Mouse (Mus musculus) stomach, embryonic 14.5 days (tissue): ENCODE data around the gene Smarca4. TPM values are rescaled to one million over a fixed set of nuclear protein-coding genes. Genes with fewer than 3 reads are reported as not detected.
A peak's percentile ranks its signal among the peaks of the same experiment; 100 is the strongest.

ENCODE experiments used
- ATAC-seq: fragments of 200-750 bp; cut with Nextera tagmentation; 2 replicates; pipeline ENCODE4 v1.8.0; 2017; ENCODE audit warnings: low read depth, moderate TSS enrichment; ENCODE audit not compliant: insufficient number of reproducible peaks, insufficient read depth, low FRiP score
- H3K27ac ChIP-seq: fragments of 300-500 bp; sonication (generic); 2 replicates; pipeline ENCODE4 v1.5.1; 2014; ENCODE audit warnings: mild to moderate bottlenecking, low read length, moderate library complexity, mixed read lengths
- H3K27me3 ChIP-seq: fragments of 300-500 bp; sonication (generic); 2 replicates; pipeline ENCODE4 v1.6.1; 2014; ENCODE audit warnings: low read length, control low read depth, mixed read lengths; ENCODE audit not compliant: control insufficient read depth, insufficient read depth
- H3K36me3 ChIP-seq: fragments of 300-500 bp; sonication (generic); 2 replicates; pipeline ENCODE4 v1.6.1; 2014; ENCODE audit warnings: mild to moderate bottlenecking, control low read depth, low read length, moderate library complexity, mixed read lengths; ENCODE audit not compliant: control insufficient read depth, insufficient read depth
- H3K4me1 ChIP-seq: fragments of 300-500 bp; sonication (generic); 2 replicates; pipeline ENCODE4 v1.6.1; 2014; ENCODE audit warnings: low read length, control low read depth, mixed read lengths; ENCODE audit not compliant: control insufficient read depth, insufficient read depth
- H3K4me2 ChIP-seq: fragments of 300-500 bp; sonication (generic); replicated peaks from 2 replicates; pipeline ENCODE4 v1.6.1; 2014; ENCODE audit warnings: low read depth, low read length, control low read depth
- H3K4me3 ChIP-seq: fragments of 300-500 bp; sonication (generic); 2 replicates; pipeline ENCODE4 v1.5.1; 2014; ENCODE audit warnings: low read depth, low read length, control low read depth
- H3K9ac ChIP-seq: fragments of 300-500 bp; sonication (generic); replicated peaks from 2 replicates; pipeline ENCODE4 v1.6.1; 2014; ENCODE audit warnings: low read depth, mild to moderate bottlenecking, control low read depth, low read length, moderate library complexity, mixed read lengths
- H3K9me3 ChIP-seq: fragments of 300-500 bp; sonication (generic); 2 replicates; pipeline ENCODE4 v1.6.1; 2016; ENCODE audit warnings: low read depth, low read length, control low read depth; ENCODE audit not compliant: control insufficient read depth
- WGBS: fragments of 180-500 bp; shearing (Covaris S2); extraction: QIAGEN DNeasy Blood & Tissue Kit; methylation state at CpG from one replicate; pipeline ENCODE4 v1.1.7; 2014; 5-methylcytosine and 5-hydroxymethylcytosine counted together
- polyA plus RNA-seq: library from polyadenylated mRNA; unstranded; fragments of >200 nt; fragmentation: Nextera tagmentation; extraction: Ambion mirVana; gene quantifications from 2 replicates; pipeline ENCODE4 v1.2.1, GENCODE M21; 2014

Smarca4 gene
- polyA plus RNA-seq, 1 experiment from 2014 or later, result 95.0 TPM

DNA sequence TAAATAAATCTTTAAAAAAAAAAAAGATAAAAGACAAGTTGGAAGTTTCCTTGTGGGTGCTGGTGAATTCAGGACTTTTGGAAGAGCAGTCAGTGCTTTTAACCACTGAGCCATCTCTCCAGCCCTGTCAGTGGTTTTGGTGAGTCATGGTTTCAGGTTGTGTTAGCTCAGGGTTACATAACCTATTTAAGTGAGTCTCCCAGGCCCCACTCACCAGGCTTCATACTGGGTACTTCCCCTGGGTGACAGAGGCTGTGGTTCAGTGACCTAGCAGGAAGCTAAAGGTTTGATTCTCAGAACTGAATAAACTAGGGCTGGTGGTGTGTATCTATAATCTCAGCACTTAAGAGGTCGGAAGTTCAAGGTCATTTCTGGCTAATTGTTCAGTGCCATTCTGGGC is 6.1 kb upstream of the Smarca4 start:
- Histone ChIP-seq H3K4me1 (no peaks in the 10 kb centered on the region), H3K9ac (no peak overlapping the region), H3K27ac (no peak overlapping the region), H3K27me3 (no peaks in the 10 kb centered on the region), H3K36me3 (no peaks in the 10 kb centered on the region), H3K4me3 (no peak overlapping the region), H3K4me2 (no peak overlapping the region), H3K9me3 (no peaks in the 10 kb centered on the region)
- ATAC-seq, result no peak
- 84% methylated on average over 1 of the region's 1 CpGs for WGBS

DNA sequence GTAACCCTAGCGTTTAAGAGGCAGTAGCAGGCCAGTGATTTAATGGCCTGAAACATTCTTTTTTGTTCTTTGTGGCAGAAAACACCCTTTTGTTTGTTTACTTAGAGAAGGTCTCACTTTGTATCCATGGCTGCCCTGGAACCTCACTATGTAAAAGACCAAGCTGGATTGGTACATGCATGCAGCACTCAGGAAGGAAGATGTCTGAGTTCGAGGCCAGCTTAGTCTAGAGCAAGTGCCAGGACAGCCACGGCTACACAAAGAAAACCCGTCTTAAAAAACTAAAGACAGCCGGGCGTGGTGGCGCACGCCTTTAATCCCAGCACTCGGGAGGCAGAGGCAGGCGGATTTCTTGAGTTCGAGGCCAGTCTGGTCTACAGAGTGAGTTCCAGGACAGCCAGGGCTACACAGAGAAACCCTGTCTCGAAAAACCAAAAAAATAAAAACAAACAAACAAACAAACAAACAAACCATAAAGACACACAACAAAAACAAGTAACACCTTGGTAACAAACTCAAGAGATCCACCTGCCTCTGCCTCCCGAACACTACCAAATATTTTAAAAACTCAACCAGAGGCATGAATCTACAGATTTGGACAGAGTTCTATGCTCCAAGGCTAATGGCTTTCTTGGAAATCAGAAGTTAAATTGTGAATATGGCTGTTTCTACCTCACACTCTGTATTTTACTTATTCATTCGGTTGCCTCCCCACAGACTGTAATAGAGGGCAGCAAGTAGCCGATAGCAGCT is 929 bp upstream of the Smarca4 start:
- WGBS, result 74% methylated on average over 15 of the region's 15 CpGs
- ATAC-seq, result no peak
- H3K4me2 ChIP-seq, result peak overlapping the region; percentile 55
- no peaks in the 10 kb centered on the region for H3K9me3 ChIP-seq
- H3K36me3 ChIP-seq, result no peaks in the 10 kb centered on the region
- H3K27me3 ChIP-seq, result no peaks in the 10 kb centered on the region
- H3K4me3 ChIP-seq, result peak overlapping the region; percentile 65
- peak overlapping the region; percentile 52 for H3K9ac ChIP-seq
- H3K4me1 ChIP-seq, result 0 out of 2 replicates have a peak, but pooled peaks cover 3% of the 10 kb centered on the region
- peak overlapping the region; percentile 99 for H3K27ac ChIP-seq

DNA sequence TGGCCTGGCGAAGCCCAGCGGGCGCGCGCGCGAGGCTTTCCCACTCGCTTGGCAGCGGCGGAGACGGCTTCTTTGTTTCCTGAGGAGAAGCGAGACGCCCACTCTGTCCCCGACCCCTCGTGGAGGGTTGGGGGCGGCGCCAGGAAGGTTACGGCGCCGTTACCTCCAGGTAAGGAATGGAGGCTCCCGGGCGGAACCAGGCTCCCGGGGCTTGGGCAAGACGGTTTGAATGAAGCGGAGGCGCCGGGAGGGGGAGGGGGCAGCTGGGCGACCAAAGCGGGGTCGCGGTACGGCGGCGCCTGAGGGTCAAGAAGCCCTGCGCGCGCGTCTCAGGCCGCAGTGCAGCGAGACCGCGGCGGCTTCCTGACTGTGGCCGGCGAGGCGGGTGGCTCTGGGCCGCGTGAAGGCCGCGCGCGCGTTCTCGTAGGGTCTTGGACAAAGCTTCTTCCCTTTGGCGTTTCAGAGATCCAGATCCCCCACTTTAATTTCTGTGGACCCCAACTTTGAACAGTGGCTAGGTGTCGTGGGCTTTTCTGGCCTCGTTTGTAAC is 338 bp downstream of the Smarca4 start:
- H3K9ac ChIP-seq, result peak overlapping the region; percentile 45
- no peaks in the 10 kb centered on the region for H3K27me3 ChIP-seq
- H3K27ac ChIP-seq, result peak overlapping the region; percentile 95
- H3K4me3 ChIP-seq, result peak overlapping the region; percentile 65
- ATAC-seq, result peak; percentile 59; the same call in 1 of the 2 replicates
- WGBS, result under 1% methylated on average over 55 of the region's 57 CpGs
- H3K36me3 ChIP-seq, result no peaks in the 10 kb centered on the region
- no peaks in the 10 kb centered on the region for H3K9me3 ChIP-seq
- H3K4me2 ChIP-seq, result peak overlapping the region; percentile 50; the same call in 1 of the 2 replicates
- H3K4me1 ChIP-seq, result peaks cover 6% of the 10 kb centered on the region; the same call in 1 of the 2 replicates

DNA sequence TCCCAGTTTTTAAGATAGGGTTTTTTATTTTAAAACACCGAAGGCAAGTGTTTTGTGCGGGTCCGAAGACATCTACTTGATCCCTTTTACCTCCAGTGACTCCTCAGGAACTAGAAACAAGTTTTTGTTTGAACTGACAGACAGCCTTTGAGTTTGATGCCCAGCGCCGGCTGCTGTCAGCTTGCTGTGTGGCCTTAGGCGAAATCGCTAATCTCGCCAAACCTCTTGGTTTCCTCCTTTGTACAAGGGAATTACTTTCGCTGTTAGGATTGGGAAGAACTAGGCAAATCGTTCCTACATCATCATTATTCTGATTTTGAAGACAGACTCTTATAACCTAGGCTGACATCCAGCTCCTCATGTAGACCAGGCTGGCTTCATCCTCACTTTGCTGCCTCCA is 1.1 kb downstream of the Smarca4 start:
- no peaks in the 10 kb centered on the region for H3K27me3 ChIP-seq
- peak overlapping the region; percentile 95; the same call in 1 of the 2 replicates for H3K27ac ChIP-seq
- H3K9ac ChIP-seq, result peak overlapping the region; percentile 45
- no peaks in the 10 kb centered on the region for H3K9me3 ChIP-seq
- no peaks in the 10 kb centered on the region for H3K36me3 ChIP-seq
- peak overlapping the region; percentile 65 for H3K4me3 ChIP-seq
- H3K4me1 ChIP-seq, result peaks cover 6% of the 10 kb centered on the region; the same call in 1 of the 2 replicates
- no peak for ATAC-seq
- WGBS, result 6% methylated on average over 10 of the region's 10 CpGs
- H3K4me2 ChIP-seq, result peak overlapping the region; percentile 50

DNA sequence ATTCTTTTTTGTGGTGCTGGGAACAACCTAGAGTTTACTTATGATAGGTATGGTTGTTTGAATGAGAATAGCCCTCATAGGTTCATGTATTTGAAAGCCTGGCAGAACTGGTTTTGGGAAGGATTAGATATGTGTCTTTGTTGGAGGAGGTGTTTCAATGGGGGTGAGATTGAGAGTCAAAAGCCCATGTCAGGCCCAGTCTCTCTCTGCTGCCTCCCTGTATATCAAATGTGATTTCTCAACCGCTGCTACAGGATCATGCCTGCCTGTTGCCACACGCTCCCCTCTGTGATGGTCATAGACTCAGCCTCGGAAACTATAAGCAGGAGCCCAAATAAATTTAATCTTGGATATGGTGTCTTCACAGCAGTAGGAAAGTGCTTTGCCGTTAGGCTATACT is 4.3 kb downstream of the Smarca4 start:
- WGBS, result 76% methylated on average over 4 of the region's 4 CpGs
- Histone ChIP-seq H3K36me3 (no peaks in the 10 kb centered on the region), H3K4me1 (peaks cover 6% of the 10 kb centered on the region; the same call in 1 of the 2 replicates), H3K9me3 (no peaks in the 10 kb centered on the region), H3K27ac (no peak overlapping the region), H3K4me2 (no peak overlapping the region), H3K4me3 (no peak overlapping the region), H3K27me3 (no peaks in the 10 kb centered on the region), H3K9ac (no peak overlapping the region)
- no peak for ATAC-seq

DNA sequence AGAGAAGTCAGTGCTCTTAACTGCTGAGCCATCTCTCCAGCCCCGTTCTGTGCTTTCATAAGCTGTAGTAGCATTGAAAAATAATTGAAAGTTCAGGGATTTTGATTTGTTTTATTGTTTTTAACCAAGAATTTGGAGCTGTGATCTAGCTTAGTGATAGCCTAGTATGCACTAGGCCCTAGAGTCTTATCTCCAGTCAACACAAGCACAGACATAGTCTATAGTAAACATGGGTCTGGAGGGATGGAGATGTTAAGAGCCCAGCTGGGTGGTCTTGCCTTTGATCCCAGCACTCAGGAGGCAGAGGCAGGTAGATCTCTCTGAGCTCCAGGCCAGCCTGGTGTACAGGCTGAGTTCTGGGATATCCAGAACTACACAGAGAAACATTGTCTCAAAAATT is 6.7 kb downstream of the Smarca4 start:
- no peak overlapping the region for H3K4me2 ChIP-seq
- H3K4me3 ChIP-seq, result no peak overlapping the region
- no peak for ATAC-seq
- 97% methylated on average over 1 of the region's 1 CpGs for WGBS
- no peak overlapping the region for H3K27ac ChIP-seq
- H3K36me3 ChIP-seq, result no peaks in the 10 kb centered on the region
- H3K9ac ChIP-seq, result no peak overlapping the region
- H3K4me1 ChIP-seq, result peaks cover 3% of the 10 kb centered on the region; the same call in 1 of the 2 replicates
- H3K27me3 ChIP-seq, result no peaks in the 10 kb centered on the region
- no peaks in the 10 kb centered on the region for H3K9me3 ChIP-seq

DNA sequence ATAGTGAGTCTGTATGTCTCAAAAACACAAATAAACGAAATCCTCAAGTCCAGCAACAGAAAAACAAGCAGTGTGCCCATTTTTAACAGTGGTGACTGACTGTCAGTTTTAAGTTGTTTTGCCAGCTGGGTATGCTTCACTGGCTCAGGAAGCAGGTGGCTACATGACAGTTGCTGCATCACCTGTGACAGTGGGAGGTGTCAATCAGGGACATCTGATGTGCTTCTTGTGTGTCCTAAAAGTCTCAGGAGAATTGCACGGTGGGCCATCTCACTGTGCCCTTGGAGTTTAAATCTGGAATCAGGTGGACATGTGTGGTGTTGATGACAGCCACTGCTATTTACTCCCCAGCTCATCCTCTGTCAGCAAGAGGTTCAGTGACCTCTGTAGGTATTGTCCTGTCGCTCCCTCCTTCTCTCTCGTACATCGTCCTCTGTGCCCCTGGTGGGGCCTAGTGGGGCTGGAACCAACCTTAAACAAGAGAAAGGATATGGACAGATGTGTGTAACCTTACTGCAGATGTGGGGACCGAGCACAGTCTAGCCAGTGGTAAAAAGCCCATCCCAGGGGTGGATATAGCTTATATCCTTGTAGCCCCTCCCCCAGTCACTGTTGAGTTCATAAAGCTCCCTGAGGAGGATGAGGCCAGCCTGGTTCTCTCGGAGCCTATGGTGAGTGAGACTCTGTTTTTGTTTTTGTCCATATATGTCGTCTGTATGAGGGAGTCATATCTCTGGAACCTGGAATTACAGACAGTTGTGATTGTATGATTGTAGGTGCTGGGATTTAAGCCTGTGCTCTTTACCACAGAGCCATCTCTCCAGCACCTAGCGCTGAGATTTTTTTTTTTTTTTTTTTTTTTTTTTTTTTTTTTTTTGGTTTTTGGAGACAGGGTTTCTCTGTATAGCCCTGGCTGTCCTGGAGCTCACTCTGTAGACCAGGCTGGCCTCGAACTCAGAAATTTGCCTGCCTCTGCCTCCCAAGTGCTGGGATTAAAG is 9.7 kb downstream of the Smarca4 start:
- Histone ChIP-seq H3K9me3 (no peaks in the 10 kb centered on the region), H3K36me3 (no peaks in the 10 kb centered on the region), H3K27me3 (no peaks in the 10 kb centered on the region), H3K4me2 (no peak overlapping the region), H3K9ac (no peak overlapping the region), H3K27ac (no peak overlapping the region), H3K4me1 (peaks cover under 1% of the 10 kb centered on the region; the same call in 1 of the 2 replicates), H3K4me3 (no peak overlapping the region)
- ATAC-seq, result no peak
- WGBS, result 88% methylated on average over 10 of the region's 10 CpGs

DNA sequence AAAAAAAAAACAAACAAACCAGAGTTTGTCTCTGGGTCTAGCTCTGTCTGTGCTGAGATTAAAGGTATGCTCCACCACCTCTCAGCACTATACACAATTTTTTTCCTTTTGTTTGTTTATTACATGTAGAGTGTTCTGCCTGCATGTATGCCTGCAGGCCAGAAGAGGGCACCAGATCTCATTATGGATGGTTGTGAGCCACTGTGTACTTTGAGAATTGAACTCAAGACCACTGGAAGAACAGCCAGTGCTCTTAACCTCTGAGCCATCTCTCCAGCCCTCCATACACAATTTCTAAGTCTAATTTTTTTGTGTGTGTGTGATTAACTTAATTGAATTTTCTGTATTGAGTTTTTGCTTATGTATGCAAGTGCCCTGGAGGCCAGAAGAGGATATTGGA is 10.6 kb downstream of the Smarca4 start:
- no peaks in the 10 kb centered on the region for H3K4me1 ChIP-seq
- ATAC-seq, result no peak

More for the DNA sequence above, 10.6 kb downstream of the Smarca4 start:
- no peaks in the 10 kb centered on the region; the same call in 1 of the 2 replicates for H3K36me3 ChIP-seq
- H3K27ac ChIP-seq, result no peak overlapping the region
- H3K9ac ChIP-seq, result no peak overlapping the region
- no peaks in the 10 kb centered on the region for H3K9me3 ChIP-seq
- no peaks in the 10 kb centered on the region for H3K27me3 ChIP-seq
- H3K4me2 ChIP-seq, result no peak overlapping the region
- no peak overlapping the region for H3K4me3 ChIP-seq
